In genomic region chr5:100632540-100633129, GRCm38 (mm10) we compare ENCODE assay signal across 10 mouse cellular contexts. TPM values are rescaled to one million over a fixed set of nuclear protein-coding genes. Genes with fewer than 3 reads are reported as not detected.
DNase-seq lines count a peak whose midpoint lies in the region; ATAC-seq and TF ChIP-seq lines count a peak whose summit lies in the region.
"Had no signal": no experiment of that assay in that cellular context is flagged by ENCODE, and none has a peak within 500 bp of the region (broad histone marks: within the 10 kb centered on the region; RNA-seq: fewer than 3 reads in every experiment).

No protein-coding gene starts in this region.

- DNase-seq in heart, adult 9 months (ENCODE audit: low spot score in 2 of 2), result peak; percentile 68 to 69
- no peak for DNase-seq in heart, embryonic 10.5 days (ENCODE audit: low spot score)
- peak; percentile 76 for DNase-seq in NIH3T3 (ENCODE audit: low read depth)
- no peak for DNase-seq in intestine, embryonic 14.5 days (ENCODE audit: low spot score)
- peak; percentile 65 for DNase-seq in lung, postnatal 36 days
- DNase-seq in frontal cortex, postnatal 36 days (ENCODE audit: low spot score in 2 of 2), result no peak
- no peak for DNase-seq in hindbrain, postnatal 0 days (ENCODE audit: low spot score)
- DNase-seq in cerebellum, postnatal 36 days, result no peak

- H3K9me3 ChIP-seq in heart, embryonic 10.5 days, result no peaks in the 10 kb centered on the region
- no peaks in the 10 kb centered on the region for H3K9me3 ChIP-seq in intestine, embryonic 14.5 days (ENCODE audit: control insufficient read depth, low read length)
- no peaks in the 10 kb centered on the region for H3K9me3 ChIP-seq in hindbrain, postnatal 0 days (ENCODE audit: low read length)
- H3K9me3 ChIP-seq: G1E; hindbrain, embryonic 10.5 days had no signal

- H3K4me3 ChIP-seq in heart, embryonic 10.5 days, result no peak overlapping the region
- H3K4me3 ChIP-seq in intestine, embryonic 14.5 days (ENCODE audit: low read depth, low read length), result no peak overlapping the region
- H3K4me3 ChIP-seq in hindbrain, postnatal 0 days (ENCODE audit: low read length), result no peak overlapping the region
- H3K4me3 ChIP-seq: hindbrain, embryonic 10.5 days had no signal

- H3K27me3 ChIP-seq in heart, embryonic 10.5 days (ENCODE audit: insufficient read depth, poor library complexity, severe bottlenecking), result no peaks in the 10 kb centered on the region
- no peaks in the 10 kb centered on the region for H3K27me3 ChIP-seq in intestine, embryonic 14.5 days (replicated peaks; ENCODE audit: control insufficient read depth, insufficient read depth, low read length)
- no peaks in the 10 kb centered on the region for H3K27me3 ChIP-seq in hindbrain, postnatal 0 days (ENCODE audit: insufficient read depth, low read length)

- peaks cover 12% of the 10 kb centered on the region for H3K4me1 ChIP-seq in heart, embryonic 10.5 days
- peaks cover 6% of the 10 kb centered on the region; the same call in 1 of the 2 replicates for H3K4me1 ChIP-seq in intestine, embryonic 14.5 days (replicated peaks; ENCODE audit: control insufficient read depth, insufficient read depth, low read length)
- no peaks in the 10 kb centered on the region for H3K4me1 ChIP-seq in hindbrain, postnatal 0 days (ENCODE audit: insufficient read depth, low read length)

- no peak overlapping the region for H3K27ac ChIP-seq in heart, embryonic 10.5 days
- H3K27ac ChIP-seq in intestine, embryonic 14.5 days (ENCODE audit: low read depth), result 0 out of 2 replicates have a peak overlapping the region, but pooled peaks have one; percentile 11
- H3K27ac ChIP-seq in hindbrain, postnatal 0 days, result no peak overlapping the region
- H3K27ac ChIP-seq: hindbrain, embryonic 10.5 days had no signal

- peak; percentile 67 for ATAC-seq in intestine, embryonic 14.5 days (replicated peaks; ENCODE audit: low FRiP score, low TSS enrichment, low read depth)
- no peak for ATAC-seq in hindbrain, postnatal 0 days

- 86% methylated on average over 8 of the region's 8 CpGs for WGBS in heart, embryonic 10.5 days
- WGBS in intestine, embryonic 14.5 days, result 83% methylated on average over 8 of the region's 8 CpGs
- WGBS in hindbrain, postnatal 0 days, result 88% methylated on average over 8 of the region's 8 CpGs

- no peak overlapping the region for H3K9ac ChIP-seq in intestine, embryonic 14.5 days (ENCODE audit: low read length)
- H3K9ac ChIP-seq in hindbrain, postnatal 0 days (replicated peaks; ENCODE audit: low read length), result no peak overlapping the region

- TF ChIP-seq CTCF in hindbrain, postnatal 0 days (IDR thresholded peaks at IDR 0.05; ENCODE audit: low read depth), result no peak

- H3K4me2 ChIP-seq in intestine, embryonic 14.5 days (ENCODE audit: low read length), result no peak overlapping the region
- H3K4me2 ChIP-seq in hindbrain, postnatal 0 days (ENCODE audit: low read depth, low read length), result no peak overlapping the region

- H3K36me3 ChIP-seq in heart, embryonic 10.5 days, result no peaks in the 10 kb centered on the region
- H3K36me3 ChIP-seq in intestine, embryonic 14.5 days (ENCODE audit: control insufficient read depth, insufficient read depth, low read length), result no peaks in the 10 kb centered on the region
- no peaks in the 10 kb centered on the region for H3K36me3 ChIP-seq in hindbrain, postnatal 0 days (ENCODE audit: insufficient read depth, low read length)
- H3K36me3 ChIP-seq: G1E; hindbrain, embryonic 10.5 days had no signal

RNA-seq across cellular contexts. Expression of gene Coq2, which starts 42.3 kb away (rescaled TPM):
- polyA plus RNA-seq in heart, embryonic 10.5 days (2016; fragmentation: Nextera tagmentation; extraction: Ambion mirVana), result 64.2 and 67.1 TPM in 2 replicates
- polyA plus RNA-seq in intestine, embryonic 14.5 days (2014; fragmentation: Nextera tagmentation; extraction: Ambion mirVana), result 78.7 and 82.5 TPM in 2 replicates
- 79.9 and 97.5 TPM in 2 replicates for total RNA-seq in hindbrain, postnatal 0 days (2014; rRNA removed)
- 61.6 and 65.2 TPM in 2 replicates for polyA plus RNA-seq in hindbrain, postnatal 0 days (2015; fragmentation: Nextera tagmentation; extraction: Ambion mirVana)

Comparison
In these comparisons a context has a peak if more than half of its experiments do, and no peak if none do; other contexts are left out.
1. DNase-seq: peak in heart, adult 9 months (2 of 2), NIH3T3 (single experiment) and lung, postnatal 36 days (single experiment); none in heart, embryonic 10.5 days (single experiment), intestine, embryonic 14.5 days (single experiment), frontal cortex, postnatal 36 days (0 of 2), hindbrain, postnatal 0 days (single experiment) and cerebellum, postnatal 36 days (0 of 2).